Mouse (Mus musculus) stomach, postnatal 0 days (tissue): ENCODE measurements around the gene Esp4.
"Not testable (repeated sequence)": the region's sequence is repeated elsewhere in the genome, so short reads cannot be mapped to it uniquely, and the experiment has no call there.

Experiments
- CTCF ChIP-seq: IDR thresholded peaks from 2 replicates; pipeline ENCODE4 v1.5.1; 2016; ENCODE audit warnings: antibody characterized with exemption, low read depth, mild to moderate bottlenecking, moderate library complexity
- EP300 ChIP-seq: optimal IDR thresholded peaks from 2 replicates; pipeline ENCODE3; 2016; ENCODE audit warnings: antibody characterized with exemption

- TF ChIP-seq EP300, CTCF: not testable (repeated sequence)
Observed at GRCm38 (mm10) chr17:40583906-40584305, 14.5 kb upstream of the Esp4 start.
